Mouse (Mus musculus): ENCODE measurements around the gene Ift80. TPM values are rescaled to one million over a fixed set of nuclear protein-coding genes. Genes with fewer than 3 reads are reported as not detected.
"Not testable (repeated sequence)": the region's sequence is repeated elsewhere in the genome, so short reads cannot be mapped to it uniquely, and the experiment has no call there.

The Ift80 gene
- polyA plus RNA-seq, 1 experiment from 2014 or later, result 3.2 TPM

GRCm38 (mm10) chr3:69020764-69021163 lies 16.4 kb upstream of the Ift80 start:
- DNase-seq (no peak), ATAC-seq (no peak)
- H3K4me3 ChIP-seq (ENCODE audit: low read depth, low read length), result no peak overlapping the region
- peaks cover 82% of the 10 kb centered on the region for H3K36me3 ChIP-seq (replicated peaks; ENCODE audit: insufficient read depth, low read length)
- H3K4me1 ChIP-seq (ENCODE audit: insufficient read depth), result no peaks in the 10 kb centered on the region
- H3K27ac ChIP-seq (ENCODE audit: low read depth), result no peak overlapping the region
- H3K27me3 ChIP-seq (ENCODE audit: insufficient read depth, low read length), result no peaks in the 10 kb centered on the region
- H3K9me3 ChIP-seq (ENCODE audit: low read length), result no peaks in the 10 kb centered on the region
- TF ChIP-seq EP300 (IDR thresholded peaks at IDR 0.05; ENCODE audit: low read depth), result no peak
- H3K9ac ChIP-seq (replicated peaks), result no peak overlapping the region
- H3K4me2 ChIP-seq (ENCODE audit: low read depth, low read length), result no peak overlapping the region

DNA sequence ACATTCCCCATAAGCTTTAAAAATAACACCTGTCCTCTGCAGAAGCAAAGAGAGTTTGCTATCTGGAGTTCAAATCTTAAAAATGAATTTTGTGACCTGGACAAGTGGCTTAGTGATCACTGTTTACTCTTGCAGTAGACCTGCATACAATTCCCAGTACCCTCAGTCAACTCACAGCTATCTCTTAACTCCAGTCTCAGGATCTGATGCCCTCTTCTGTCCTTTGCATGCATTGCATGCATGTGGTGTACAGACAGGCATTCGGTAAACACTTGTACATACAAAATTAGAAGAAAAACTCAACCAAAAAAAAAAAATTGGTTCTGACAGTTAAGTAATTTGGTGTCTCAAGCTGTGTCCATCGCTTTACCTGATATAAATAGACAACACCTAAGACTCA lies 15.9 kb upstream of the Ift80 start:
- ATAC-seq, result 0 out of 2 replicates have a peak, but pooled peaks have one; percentile 44
- peaks cover 78% of the 10 kb centered on the region for H3K36me3 ChIP-seq (replicated peaks; ENCODE audit: insufficient read depth, low read length)
- WGBS (ENCODE audit: insufficient replicate concordance), result 89% methylated on average over 2 of the region's 2 CpGs

DNA sequence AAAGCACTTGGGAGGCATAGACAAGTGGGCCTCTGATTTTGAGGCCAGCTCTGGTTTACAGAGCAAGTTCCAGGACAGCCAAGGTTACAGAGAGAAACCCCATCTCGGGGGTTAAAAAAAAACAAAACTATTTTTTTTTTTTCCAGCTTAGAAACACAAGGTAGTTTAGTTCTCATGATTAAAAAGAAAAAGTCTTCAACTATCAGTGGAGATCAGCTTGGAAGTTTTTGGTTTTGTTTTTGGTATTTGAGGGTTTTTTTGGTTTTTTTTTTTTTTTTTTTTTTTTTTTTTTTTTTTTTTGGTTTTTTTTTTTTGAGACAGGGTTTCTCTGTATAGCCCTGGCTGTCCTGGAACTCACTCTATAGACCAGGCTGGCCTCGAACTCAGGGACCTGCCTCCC lies 14.3 kb upstream of the Ift80 start:
- WGBS (ENCODE audit: insufficient replicate concordance), result 95% methylated on average over 2 of the region's 2 CpGs
- H3K4me3 ChIP-seq (ENCODE audit: low read depth, low read length); ATAC-seq; H3K4me2 ChIP-seq (ENCODE audit: low read depth, low read length); H3K27me3 ChIP-seq (ENCODE audit: insufficient read depth, low read length); H3K4me1 ChIP-seq (ENCODE audit: insufficient read depth); H3K9ac ChIP-seq (replicated peaks); DNase-seq; H3K27ac ChIP-seq (ENCODE audit: low read depth); H3K9me3 ChIP-seq (ENCODE audit: low read length): not testable (repeated sequence)
- peaks cover 79% of the 10 kb centered on the region for H3K36me3 ChIP-seq (replicated peaks; ENCODE audit: insufficient read depth, low read length)

More for the DNA sequence above, 15.9 kb upstream of the Ift80 start:
- Histone ChIP-seq H3K9me3 (ENCODE audit: low read length) (no peaks in the 10 kb centered on the region), H3K27ac (ENCODE audit: low read depth) (no peak overlapping the region), H3K4me3 (ENCODE audit: low read depth, low read length) (no peak overlapping the region), H3K9ac (replicated peaks) (no peak overlapping the region), H3K4me1 (ENCODE audit: insufficient read depth) (no peaks in the 10 kb centered on the region), H3K27me3 (ENCODE audit: insufficient read depth, low read length) (no peaks in the 10 kb centered on the region), H3K4me2 (ENCODE audit: low read depth, low read length) (no peak overlapping the region)
- no peak for DNase-seq
- TF ChIP-seq EP300 (IDR thresholded peaks at IDR 0.05; ENCODE audit: low read depth), result no peak
- peak; percentile 62 for TF ChIP-seq CTCF (IDR thresholded peaks at IDR 0.05; ENCODE audit: low read depth)

DNA sequence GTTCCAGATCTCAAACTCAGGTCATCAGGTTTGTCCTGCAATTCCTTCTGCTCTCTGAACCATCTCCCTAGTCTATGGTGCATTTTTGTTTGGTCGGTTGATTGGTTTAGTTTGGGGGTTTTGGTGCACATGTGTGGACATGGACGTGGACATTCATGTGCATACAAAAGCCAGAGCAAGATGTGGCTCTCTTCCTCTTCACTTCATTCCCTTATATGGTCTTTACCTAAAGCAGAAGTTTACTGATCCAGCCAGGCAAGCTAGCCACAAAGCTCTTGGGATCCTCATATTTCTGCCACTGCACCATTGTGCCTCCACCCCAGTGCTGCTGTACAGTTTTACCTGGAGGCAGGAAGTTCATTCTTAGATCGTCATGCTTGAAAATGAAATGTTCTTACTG lies 12.8 kb upstream of the Ift80 start:
- no peaks in the 10 kb centered on the region for H3K4me1 ChIP-seq (ENCODE audit: insufficient read depth)
- 73% methylated on average over 3 of the region's 3 CpGs for WGBS (ENCODE audit: insufficient replicate concordance)
- DNase-seq (no peak), ATAC-seq (no peak)
- no peak overlapping the region for H3K27ac ChIP-seq (ENCODE audit: low read depth)
- no peak overlapping the region for H3K4me2 ChIP-seq (ENCODE audit: low read depth, low read length)
- no peaks in the 10 kb centered on the region for H3K9me3 ChIP-seq (ENCODE audit: low read length)
- peaks cover 78% of the 10 kb centered on the region for H3K36me3 ChIP-seq (replicated peaks; ENCODE audit: insufficient read depth, low read length)
- no peak overlapping the region for H3K4me3 ChIP-seq (ENCODE audit: low read depth, low read length)
- H3K9ac ChIP-seq (replicated peaks), result no peak overlapping the region
- no peaks in the 10 kb centered on the region for H3K27me3 ChIP-seq (ENCODE audit: insufficient read depth, low read length)
- no peak for TF ChIP-seq CTCF (IDR thresholded peaks at IDR 0.05; ENCODE audit: low read depth)
- TF ChIP-seq EP300 (IDR thresholded peaks at IDR 0.05; ENCODE audit: low read depth), result no peak

DNA sequence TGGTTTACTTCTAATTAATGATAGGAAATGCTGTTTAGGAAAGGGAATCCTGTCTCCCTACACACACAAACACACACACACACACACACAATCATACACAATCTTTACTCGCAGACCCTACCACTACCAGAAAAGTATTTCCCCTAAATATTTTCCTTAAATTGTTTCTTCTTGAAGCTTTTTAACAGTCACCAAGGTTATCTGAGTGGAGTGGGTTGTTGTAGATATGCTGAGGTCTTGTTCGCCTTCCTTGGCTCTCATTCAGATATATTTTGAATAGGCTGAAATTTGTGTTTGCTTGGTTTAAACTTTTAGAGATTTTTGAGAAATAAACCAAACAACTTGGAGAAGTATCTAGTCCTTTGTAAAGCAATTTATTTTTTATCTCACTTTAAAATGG lies 4.5 kb upstream of the Ift80 start:
- Histone ChIP-seq H3K4me1 (ENCODE audit: insufficient read depth) (no peaks in the 10 kb centered on the region), H3K27ac (ENCODE audit: low read depth) (no peak overlapping the region), H3K9ac (replicated peaks) (no peak overlapping the region), H3K36me3 (replicated peaks; ENCODE audit: insufficient read depth, low read length) (peaks cover 25% of the 10 kb centered on the region), H3K4me3 (ENCODE audit: low read depth, low read length) (no peak overlapping the region), H3K27me3 (ENCODE audit: insufficient read depth, low read length) (no peaks in the 10 kb centered on the region), H3K4me2 (ENCODE audit: low read depth, low read length) (peak overlapping the region; percentile 31; the same call in 1 of the 2 replicates), H3K9me3 (ENCODE audit: low read length) (no peaks in the 10 kb centered on the region)
- WGBS (ENCODE audit: insufficient replicate concordance), result 60% methylated on average over 2 of the region's 2 CpGs
- TF ChIP-seq CTCF (IDR thresholded peaks at IDR 0.05; ENCODE audit: low read depth), result no peak
- no peak for TF ChIP-seq EP300 (IDR thresholded peaks at IDR 0.05; ENCODE audit: low read depth)
- DNase-seq (no peak), ATAC-seq (no peak)

DNA sequence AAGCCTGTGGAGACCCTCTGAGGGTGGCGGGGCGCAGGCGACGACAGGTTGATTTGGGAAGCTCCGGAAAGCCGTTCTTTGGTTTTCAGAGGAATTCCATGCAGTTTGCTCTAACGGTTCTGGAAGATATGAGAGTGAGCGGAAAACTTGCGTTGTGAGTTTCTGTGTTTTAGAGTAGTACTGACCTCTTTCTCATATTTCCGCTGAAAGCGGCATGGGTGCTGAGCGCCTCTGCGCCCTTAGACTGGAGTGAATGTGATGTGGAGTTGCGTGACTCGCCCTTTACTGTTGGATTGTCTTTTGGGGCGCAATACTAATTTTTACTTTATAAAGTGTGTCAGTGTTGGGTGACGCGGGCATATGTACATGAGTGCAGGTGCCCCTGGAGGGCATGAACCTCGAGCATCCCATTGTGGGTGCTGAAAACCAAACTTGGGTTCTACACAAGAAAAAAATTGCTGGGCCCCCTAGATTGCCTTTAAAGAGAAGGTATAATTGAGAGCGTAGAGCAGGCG lies 1.9 kb upstream of the Ift80 start:
- H3K36me3 ChIP-seq (replicated peaks; ENCODE audit: insufficient read depth, low read length), result peaks cover 9% of the 10 kb centered on the region
- no peak for DNase-seq
- WGBS (ENCODE audit: insufficient replicate concordance), result 3% methylated on average over 21 of the region's 21 CpGs
- H3K9ac ChIP-seq (replicated peaks), result peak overlapping the region; percentile 99
- ATAC-seq, result no peak
- no peaks in the 10 kb centered on the region for H3K9me3 ChIP-seq (ENCODE audit: low read length)
- no peaks in the 10 kb centered on the region for H3K4me1 ChIP-seq (ENCODE audit: insufficient read depth)
- no peaks in the 10 kb centered on the region for H3K27me3 ChIP-seq (ENCODE audit: insufficient read depth, low read length)
- H3K4me3 ChIP-seq (ENCODE audit: low read depth, low read length), result peak overlapping the region; percentile 100
- H3K4me2 ChIP-seq (ENCODE audit: low read depth, low read length), result peak overlapping the region; percentile 69
- H3K27ac ChIP-seq (ENCODE audit: low read depth), result peak overlapping the region; percentile 97
- no peak for TF ChIP-seq EP300 (IDR thresholded peaks at IDR 0.05; ENCODE audit: low read depth)
- TF ChIP-seq CTCF (IDR thresholded peaks at IDR 0.05; ENCODE audit: low read depth), result no peak

Measured in liver, postnatal 0 days (tissue).